Mouse (Mus musculus) stomach, postnatal 0 days (tissue): Measurements from ENCODE around the gene Skp1a. TPM values are rescaled to one million over a fixed set of nuclear protein-coding genes. Genes with fewer than 3 reads are reported as not detected.

Experiments used
- ATAC-seq: fragments of 200-750 bp; cut with Nextera tagmentation; 2 replicates; pipeline ENCODE4 v1.8.0; 2017; ENCODE audit not compliant: low FRiP score, low TSS enrichment
- DNase-seq: peaks from one replicate; pipeline ENCODE4 v3.0.0-alpha.2; 2016; ENCODE audit warnings: low spot score
- H3K27ac ChIP-seq: fragments of 300-500 bp; sonication (generic); replicated peaks from 2 replicates; pipeline ENCODE4 v1.5.1; 2014; ENCODE audit warnings: mild to moderate bottlenecking, control low read depth
- H3K27me3 ChIP-seq: fragments of 300-500 bp; sonication (generic); 2 replicates; pipeline ENCODE4 v1.6.1; 2014; ENCODE audit warnings: low read length; ENCODE audit not compliant: control insufficient read depth, insufficient read depth
- H3K36me3 ChIP-seq: fragments of 300-500 bp; sonication (generic); 2 replicates; pipeline ENCODE4 v1.6.1; 2014; ENCODE audit warnings: low read length, mixed read lengths; ENCODE audit not compliant: control insufficient read depth, insufficient read depth
- H3K4me1 ChIP-seq: fragments of 300-500 bp; sonication (generic); replicated peaks from 2 replicates; pipeline ENCODE4 v1.6.1; 2014; ENCODE audit warnings: antibody characterized with exemption; ENCODE audit not compliant: control insufficient read depth, insufficient read depth
- H3K4me2 ChIP-seq: fragments of 300-500 bp; sonication (generic); replicated peaks from 2 replicates; pipeline ENCODE4 v1.6.1; 2014; ENCODE audit warnings: low read depth, mild to moderate bottlenecking, control low read depth, moderate library complexity
- H3K4me3 ChIP-seq: fragments of 300-500 bp; sonication (generic); 2 replicates; pipeline ENCODE4 v1.5.1; 2014; ENCODE audit warnings: low read depth, low read length, control low read depth
- H3K9ac ChIP-seq: fragments of 300-500 bp; sonication (generic); 2 replicates; pipeline ENCODE4 v1.6.1; 2014; ENCODE audit warnings: mild to moderate bottlenecking, low read length, control low read depth, mixed read lengths
- H3K9me3 ChIP-seq: fragments of 300-500 bp; sonication (generic); 2 replicates; pipeline ENCODE4 v1.6.1; 2016; ENCODE audit warnings: low read length; ENCODE audit not compliant: control insufficient read depth
- CTCF ChIP-seq: IDR thresholded peaks from 2 replicates; pipeline ENCODE4 v1.5.1; 2016; ENCODE audit warnings: antibody characterized with exemption, low read depth, mild to moderate bottlenecking, moderate library complexity
- EP300 ChIP-seq: optimal IDR thresholded peaks from 2 replicates; pipeline ENCODE3; 2016; ENCODE audit warnings: antibody characterized with exemption
- WGBS: fragments of 180-500 bp; shearing (Covaris S2); extraction: QIAGEN DNeasy Blood & Tissue Kit; methylation state at CpG from one replicate; pipeline ENCODE4 v1.1.7; 2014; 5-methylcytosine and 5-hydroxymethylcytosine counted together
- polyA plus RNA-seq: library from polyadenylated mRNA; unstranded; fragments of >200 nt; fragmentation: Nextera tagmentation; extraction: Ambion mirVana; gene quantifications from 2 replicates; pipeline ENCODE4 v1.2.1, GENCODE M21; 2015

The Skp1a gene
- polyA plus RNA-seq, 1 experiment from 2014 or later, result 542 TPM

DNA sequence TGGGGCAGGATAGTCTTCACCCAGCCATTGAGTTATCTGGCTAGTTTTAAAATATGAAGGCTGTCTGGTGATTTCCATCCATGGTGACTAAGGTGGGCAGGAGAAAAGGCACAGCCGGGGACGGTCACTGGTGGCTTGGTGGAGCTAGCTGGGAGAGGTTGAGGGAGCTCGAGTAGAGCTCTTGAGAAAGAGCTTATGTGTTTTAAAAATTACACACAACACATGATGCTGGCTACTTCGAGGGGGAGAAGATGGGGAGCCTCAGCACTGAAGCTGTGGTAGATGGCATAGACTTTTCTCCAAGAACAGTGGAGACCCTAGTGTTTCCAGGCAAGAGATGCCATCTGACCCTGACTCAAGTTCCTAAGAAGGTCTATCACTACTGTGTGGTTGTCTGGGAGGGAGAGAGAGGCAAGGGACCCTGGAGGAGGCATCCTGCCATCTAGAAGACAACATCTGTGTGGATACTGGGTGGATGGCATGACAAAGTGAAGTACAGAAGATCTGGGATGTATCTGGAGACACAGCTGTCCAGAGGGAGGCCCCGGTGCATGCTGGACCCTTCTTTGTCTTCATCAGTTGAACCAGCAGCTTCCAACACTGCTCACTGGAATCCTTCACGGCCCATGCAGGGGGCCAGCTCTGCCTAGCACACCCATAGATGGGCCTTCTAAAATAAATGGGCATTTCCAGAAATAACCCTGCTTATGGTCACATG lies 45.8 kb downstream of the Skp1a start:
- H3K9ac ChIP-seq, result no peak overlapping the region
- TF ChIP-seq CTCF (no peak), EP300 (no peak)
- 0 out of 2 replicates have a peak, but pooled peaks cover 3% of the 10 kb centered on the region for H3K4me1 ChIP-seq
- ATAC-seq (no peak), DNase-seq (no peak)
- no peaks in the 10 kb centered on the region for H3K27me3 ChIP-seq
- 94% methylated on average over 6 of the region's 6 CpGs for WGBS
- H3K4me2 ChIP-seq, result no peak overlapping the region
- H3K4me3 ChIP-seq, result no peak overlapping the region
- H3K36me3 ChIP-seq, result no peaks in the 10 kb centered on the region
- H3K9me3 ChIP-seq, result no peaks in the 10 kb centered on the region
- H3K27ac ChIP-seq, result no peak overlapping the region

DNA sequence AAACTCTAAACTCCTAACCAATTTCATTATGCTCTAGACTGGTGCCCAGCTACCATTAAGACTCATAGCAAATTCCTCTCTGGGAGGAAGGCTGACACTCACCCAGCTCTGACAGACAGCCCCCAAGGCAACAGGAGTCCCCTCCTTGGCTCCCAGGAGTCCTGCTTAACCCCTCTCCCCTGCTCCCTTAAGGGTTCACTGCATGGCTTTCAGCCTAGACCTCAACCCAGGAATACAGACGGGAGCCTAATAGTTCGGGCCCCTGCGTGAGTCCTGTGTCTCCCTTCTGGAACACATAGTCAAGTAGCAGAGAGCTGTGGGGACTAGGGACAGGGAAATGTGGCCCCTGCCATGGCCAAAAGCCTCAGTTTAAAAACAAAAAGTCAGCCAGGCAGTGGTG lies 46.4 kb downstream of the Skp1a start:
- no peak overlapping the region for H3K27ac ChIP-seq
- no peaks in the 10 kb centered on the region for H3K27me3 ChIP-seq
- H3K4me1 ChIP-seq, result 0 out of 2 replicates have a peak, but pooled peaks cover under 1% of the 10 kb centered on the region
- DNase-seq (no peak), ATAC-seq (no peak)
- H3K4me3 ChIP-seq, result no peak overlapping the region
- 98% methylated on average over 3 of the region's 3 CpGs for WGBS
- H3K9ac ChIP-seq, result no peak overlapping the region
- H3K4me2 ChIP-seq, result no peak overlapping the region
- no peaks in the 10 kb centered on the region for H3K9me3 ChIP-seq
- H3K36me3 ChIP-seq, result no peaks in the 10 kb centered on the region
- TF ChIP-seq EP300 (no peak), CTCF (no peak)

DNA sequence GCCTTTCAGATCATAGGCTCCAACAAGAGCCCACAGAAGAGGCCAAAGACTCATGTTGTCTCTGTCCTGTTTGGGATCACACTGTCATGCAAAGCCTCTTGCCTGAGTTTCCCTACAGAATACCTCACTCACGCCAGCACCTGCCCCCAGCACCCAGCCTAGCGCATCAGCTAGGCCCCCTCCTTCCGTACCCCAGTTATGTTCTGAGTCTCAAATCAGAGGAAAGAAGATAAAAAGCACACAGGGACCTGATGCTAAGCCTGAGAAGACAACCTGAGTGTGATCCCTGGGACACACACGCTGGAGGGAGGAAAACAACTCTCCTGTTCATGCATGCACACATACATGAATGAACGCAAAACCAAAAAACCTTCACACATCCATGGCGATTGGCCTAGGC lies 47.2 kb downstream of the Skp1a start:
- no peak overlapping the region for H3K4me2 ChIP-seq
- H3K27me3 ChIP-seq, result no peaks in the 10 kb centered on the region
- ATAC-seq, result no peak
- no peaks in the 10 kb centered on the region for H3K36me3 ChIP-seq
- H3K4me1 ChIP-seq, result peaks cover 2% of the 10 kb centered on the region; the same call in 1 of the 2 replicates
- no peak for DNase-seq
- H3K27ac ChIP-seq, result no peak overlapping the region
- H3K9ac ChIP-seq, result no peak overlapping the region
- WGBS, result 95% methylated on average over 6 of the region's 6 CpGs
- TF ChIP-seq CTCF (no peak), EP300 (no peak)
- H3K4me3 ChIP-seq, result no peak overlapping the region
- no peaks in the 10 kb centered on the region for H3K9me3 ChIP-seq

DNA sequence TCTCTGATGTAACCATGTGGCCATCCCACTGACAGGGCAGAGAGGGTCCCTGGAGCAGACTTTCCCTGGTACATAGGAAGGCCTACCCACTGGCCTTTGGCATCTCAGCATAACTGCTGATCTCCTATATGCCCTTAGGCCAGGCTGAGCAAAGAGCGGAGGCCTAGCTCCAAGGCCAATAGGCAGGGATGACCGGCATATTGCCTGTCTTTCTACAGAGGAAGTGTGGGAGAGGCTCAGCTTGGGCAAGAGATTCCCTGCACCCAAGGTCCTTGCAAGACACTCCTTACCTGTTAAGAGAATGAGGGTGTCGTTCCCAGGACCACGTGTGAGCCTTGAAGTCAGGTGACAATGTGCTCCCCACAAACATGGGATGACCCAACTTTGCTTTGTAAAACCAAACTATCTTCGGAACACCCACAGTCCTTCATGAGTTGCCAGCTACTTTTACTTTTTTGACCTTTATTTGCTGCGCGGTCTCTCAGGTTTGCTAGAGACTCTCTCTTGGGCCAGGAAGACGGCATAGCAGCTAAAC lies 47.9 kb downstream of the Skp1a start:
- H3K4me2 ChIP-seq, result no peak overlapping the region
- no peak for DNase-seq
- no peak overlapping the region for H3K27ac ChIP-seq
- H3K9me3 ChIP-seq, result no peaks in the 10 kb centered on the region
- peaks cover 2% of the 10 kb centered on the region; the same call in 1 of the 2 replicates for H3K4me1 ChIP-seq
- no peak for ATAC-seq
- no peak overlapping the region for H3K4me3 ChIP-seq
- TF ChIP-seq CTCF (no peak), EP300 (no peak)
- no peaks in the 10 kb centered on the region for H3K27me3 ChIP-seq
- no peaks in the 10 kb centered on the region for H3K36me3 ChIP-seq
- H3K9ac ChIP-seq, result no peak overlapping the region
- 96% methylated on average over 8 of the region's 8 CpGs for WGBS

DNA sequence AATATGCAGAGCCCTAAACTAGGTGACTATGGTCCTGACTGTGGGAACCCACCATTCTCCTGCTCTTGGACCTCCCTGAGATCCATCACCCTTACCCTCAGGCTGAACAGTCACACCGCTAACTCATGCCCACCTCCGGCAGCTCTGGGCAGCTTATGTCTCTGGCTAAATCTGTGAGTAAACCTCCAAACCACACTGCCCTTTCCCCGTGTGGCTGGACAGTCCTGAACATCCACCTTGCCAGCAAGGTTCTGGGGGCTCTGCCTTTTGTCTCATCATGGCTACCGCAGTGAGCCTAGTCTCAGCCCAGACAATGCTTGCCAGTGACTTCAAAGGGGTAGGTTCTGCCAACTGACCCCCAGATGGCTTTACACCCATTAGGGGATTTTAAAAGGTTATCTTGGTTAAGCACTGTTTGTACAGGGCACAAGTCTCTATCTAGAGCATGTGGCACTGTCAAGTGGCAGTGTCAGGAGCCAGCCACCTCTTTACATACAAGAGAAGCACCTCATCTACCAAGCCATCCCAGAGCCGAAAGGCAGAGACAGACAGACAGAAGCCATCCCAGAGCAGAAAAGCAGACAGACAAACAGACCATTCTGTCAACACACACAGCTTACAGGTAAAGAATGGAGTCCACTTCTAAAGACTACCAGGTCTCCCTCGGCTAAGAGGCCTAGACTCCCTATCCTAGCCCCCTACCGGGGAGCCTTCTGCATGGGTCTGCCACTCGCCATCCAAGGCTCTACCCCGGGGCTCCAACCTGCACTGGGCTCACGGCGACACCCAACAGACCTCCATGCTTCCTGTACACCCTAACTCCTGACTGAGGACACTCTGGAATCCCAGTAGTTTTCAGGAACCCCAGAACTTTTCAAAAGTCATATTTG lies 49.0 kb downstream of the Skp1a start:
- H3K4me3 ChIP-seq, result no peak overlapping the region
- no peak for TF ChIP-seq EP300
- TF ChIP-seq CTCF, result no peak
- H3K27ac ChIP-seq, result no peak overlapping the region
- H3K4me2 ChIP-seq, result no peak overlapping the region
- H3K9me3 ChIP-seq, result no peaks in the 10 kb centered on the region
- H3K9ac ChIP-seq, result no peak overlapping the region
- peaks cover 2% of the 10 kb centered on the region; the same call in 1 of the 2 replicates for H3K4me1 ChIP-seq
- no peaks in the 10 kb centered on the region for H3K36me3 ChIP-seq
- WGBS, result 84% methylated on average over 11 of the region's 11 CpGs
- H3K27me3 ChIP-seq, result no peaks in the 10 kb centered on the region
- no peak for DNase-seq
- ATAC-seq, result no peak
